Mouse (Mus musculus): ENCODE measurements at regions not wholly inside any gene's neighbourhood (a gene's known extent, or its start where the extent isn't known, plus 50 kb on each side); places are given as distances from the start of the nearest gene placed in this dataset.
A peak's percentile ranks its signal among the peaks of the same experiment; 100 is the strongest.

- Histone ChIP-seq H3K4me1 (ENCODE audit: insufficient read depth) (peaks cover 18% of the 10 kb centered on the region), H3K27ac (ENCODE audit: low read depth) (no peak overlapping the region), H3K4me2 (no peak overlapping the region), H3K9me3 (ENCODE audit: low read depth, low read length) (no peaks in the 10 kb centered on the region), H3K4me3 (ENCODE audit: low read depth, low read length) (no peak overlapping the region), H3K27me3 (ENCODE audit: insufficient read depth, low read length) (no peaks in the 10 kb centered on the region), H3K36me3 (ENCODE audit: insufficient read depth) (no peaks in the 10 kb centered on the region), H3K9ac (no peak overlapping the region)
- no peak for TF ChIP-seq CTCF (IDR thresholded peaks at IDR 0.05; ENCODE audit: low read depth)
- ATAC-seq (ENCODE audit: insufficient read depth), result no peak
- DNase-seq, result no peak
Observed at GRCm38 (mm10) chr13:107678860-107679259, 365.4 kb upstream of the Smim15 start.

- peaks cover 18% of the 10 kb centered on the region for H3K4me1 ChIP-seq (ENCODE audit: insufficient read depth)
- WGBS, result 36% methylated on average over 8 of the region's 8 CpGs
- ATAC-seq (ENCODE audit: insufficient read depth), result peak; percentile 8; the same call in 1 of the 2 replicates
Observed at GRCm38 (mm10) chr13:107677091-107677470, 367.2 kb upstream of the Smim15 start.

GRCm38 (mm10) chr13:107676310-107677090 is 367.7 kb upstream of the Smim15 start:
- WGBS, result 2% methylated on average over 9 of the region's 9 CpGs
- Histone ChIP-seq H3K9me3 (ENCODE audit: low read depth, low read length) (no peaks in the 10 kb centered on the region), H3K9ac (no peak overlapping the region), H3K27me3 (ENCODE audit: insufficient read depth, low read length) (no peaks in the 10 kb centered on the region), H3K4me3 (ENCODE audit: low read depth, low read length) (no peak overlapping the region), H3K27ac (ENCODE audit: low read depth) (peak overlapping the region; percentile 96), H3K4me1 (ENCODE audit: insufficient read depth) (peaks cover 18% of the 10 kb centered on the region), H3K36me3 (ENCODE audit: insufficient read depth) (no peaks in the 10 kb centered on the region), H3K4me2 (peak overlapping the region; percentile 38)
- DNase-seq, result peak; percentile 89
- ATAC-seq (ENCODE audit: insufficient read depth), result peak; percentile 93
- TF ChIP-seq CTCF (IDR thresholded peaks at IDR 0.05; ENCODE audit: low read depth), result no peak

More at GRCm38 (mm10) chr13:107677091-107677470, 367.2 kb upstream of the Smim15 start:
- peak; percentile 72 for DNase-seq
- TF ChIP-seq CTCF (IDR thresholded peaks at IDR 0.05; ENCODE audit: low read depth), result no peak
- Histone ChIP-seq H3K9me3 (ENCODE audit: low read depth, low read length) (no peaks in the 10 kb centered on the region), H3K9ac (no peak overlapping the region), H3K4me2 (peak overlapping the region; percentile 38), H3K4me3 (ENCODE audit: low read depth, low read length) (no peak overlapping the region), H3K27me3 (ENCODE audit: insufficient read depth, low read length) (no peaks in the 10 kb centered on the region), H3K27ac (ENCODE audit: low read depth) (peak overlapping the region; percentile 96), H3K36me3 (ENCODE audit: insufficient read depth) (no peaks in the 10 kb centered on the region)

GRCm38 (mm10) chr13:107672166-107672565 is 372.1 kb upstream of the Smim15 start:
- H3K9ac ChIP-seq, result no peak overlapping the region
- H3K27me3 ChIP-seq (ENCODE audit: insufficient read depth, low read length), result no peaks in the 10 kb centered on the region
- no peak overlapping the region for H3K4me3 ChIP-seq (ENCODE audit: low read depth, low read length)
- whole genome bisulfite sequencing, result 64% methylated on average over 5 of the region's 5 CpGs
- H3K4me2 ChIP-seq, result no peak overlapping the region
- ATAC-seq (ENCODE audit: insufficient read depth) (no peak), DNase-seq (no peak)
- H3K4me1 ChIP-seq (ENCODE audit: insufficient read depth), result peaks cover 17% of the 10 kb centered on the region
- H3K36me3 ChIP-seq (ENCODE audit: insufficient read depth), result no peaks in the 10 kb centered on the region
- no peak overlapping the region for H3K27ac ChIP-seq (ENCODE audit: low read depth)
- no peak for TF ChIP-seq CTCF (IDR thresholded peaks at IDR 0.05; ENCODE audit: low read depth)
- no peaks in the 10 kb centered on the region for H3K9me3 ChIP-seq (ENCODE audit: low read depth, low read length)

GRCm38 (mm10) chr13:107668509-107668908 is 375.7 kb upstream of the Smim15 start:
- no peak overlapping the region for H3K9ac ChIP-seq
- ATAC-seq (ENCODE audit: insufficient read depth), result no peak
- no peak overlapping the region for H3K4me2 ChIP-seq
- H3K36me3 ChIP-seq (ENCODE audit: insufficient read depth), result no peaks in the 10 kb centered on the region
- TF ChIP-seq CTCF (IDR thresholded peaks at IDR 0.05; ENCODE audit: low read depth), result no peak
- no peak overlapping the region for H3K4me3 ChIP-seq (ENCODE audit: low read depth, low read length)
- H3K27me3 ChIP-seq (ENCODE audit: insufficient read depth, low read length), result no peaks in the 10 kb centered on the region
- H3K27ac ChIP-seq (ENCODE audit: low read depth), result no peak overlapping the region
- no peak for DNase-seq
- 33% methylated on average over 4 of the region's 5 CpGs for WGBS
- no peaks in the 10 kb centered on the region for H3K4me1 ChIP-seq (ENCODE audit: insufficient read depth)
- H3K9me3 ChIP-seq (ENCODE audit: low read depth, low read length), result no peaks in the 10 kb centered on the region

GRCm38 (mm10) chr13:107665775-107666174 is 378.5 kb upstream of the Smim15 start:
- no peak for ATAC-seq (ENCODE audit: insufficient read depth)
- H3K4me3 ChIP-seq (ENCODE audit: low read depth, low read length), result no peak overlapping the region
- 68% methylated on average over 6 of the region's 6 CpGs for WGBS

GRCm38 (mm10) chr13:107664197-107664596 is 380.0 kb upstream of the Smim15 start:
- ATAC-seq (ENCODE audit: insufficient read depth) (no peak), DNase-seq (no peak)
- no peaks in the 10 kb centered on the region for H3K9me3 ChIP-seq (ENCODE audit: low read depth, low read length)
- H3K4me2 ChIP-seq, result no peak overlapping the region
- 45% methylated on average over 8 of the region's 8 CpGs for WGBS
- no peaks in the 10 kb centered on the region for H3K27me3 ChIP-seq (ENCODE audit: insufficient read depth, low read length)
- H3K36me3 ChIP-seq (ENCODE audit: insufficient read depth), result no peaks in the 10 kb centered on the region
- no peaks in the 10 kb centered on the region for H3K4me1 ChIP-seq (ENCODE audit: insufficient read depth)
- H3K9ac ChIP-seq, result no peak overlapping the region
- no peak overlapping the region for H3K4me3 ChIP-seq (ENCODE audit: low read depth, low read length)
- no peak overlapping the region for H3K27ac ChIP-seq (ENCODE audit: low read depth)
- TF ChIP-seq CTCF (IDR thresholded peaks at IDR 0.05; ENCODE audit: low read depth), result no peak

More at GRCm38 (mm10) chr13:107665775-107666174, 378.5 kb upstream of the Smim15 start:
- no peak overlapping the region for H3K9ac ChIP-seq
- no peaks in the 10 kb centered on the region for H3K9me3 ChIP-seq (ENCODE audit: low read depth, low read length)
- H3K36me3 ChIP-seq (ENCODE audit: insufficient read depth), result no peaks in the 10 kb centered on the region
- no peak for DNase-seq
- no peak overlapping the region for H3K4me2 ChIP-seq
- no peak for TF ChIP-seq CTCF (IDR thresholded peaks at IDR 0.05; ENCODE audit: low read depth)
- H3K27me3 ChIP-seq (ENCODE audit: insufficient read depth, low read length), result no peaks in the 10 kb centered on the region
- H3K27ac ChIP-seq (ENCODE audit: low read depth), result no peak overlapping the region
- no peaks in the 10 kb centered on the region for H3K4me1 ChIP-seq (ENCODE audit: insufficient read depth)

All from lung, embryonic 14.5 days (tissue).